Mouse (Mus musculus) forebrain, embryonic 11.5 days (tissue): ENCODE results near the gene Ube2c. TPM values are rescaled to one million over a fixed set of nuclear protein-coding genes. Genes with fewer than 3 reads are reported as not detected.

Experiments
- ATAC-seq: fragments of 200-750 bp; cut with Nextera tagmentation; replicated peaks from 2 replicates; pipeline ENCODE4 v1.8.0; 2017; ENCODE audit warnings: moderate TSS enrichment; ENCODE audit not compliant: low FRiP score
- DNase-seq: peaks from one replicate; pipeline ENCODE4 v3.0.0-alpha.2; 2017; ENCODE audit warnings: low spot score
- H3K27ac ChIP-seq: fragments of 300-500 bp; sonication (generic); 2 replicates; pipeline ENCODE4 v1.5.1; 2014; ENCODE audit warnings: low read depth, low read length
- H3K27me3 ChIP-seq: fragments of 300-500 bp; sonication (generic); 2 replicates; pipeline ENCODE4 v1.6.1; 2014; ENCODE audit warnings: mild to moderate bottlenecking, low read length, mixed read lengths; ENCODE audit not compliant: control insufficient read depth, insufficient read depth
- H3K36me3 ChIP-seq: fragments of 300-500 bp; sonication (generic); 2 replicates; pipeline ENCODE4 v1.6.1; 2014; ENCODE audit warnings: mild to moderate bottlenecking, low read length, moderate library complexity, mixed read lengths; ENCODE audit not compliant: control insufficient read depth, insufficient read depth
- H3K4me1 ChIP-seq: fragments of 300-500 bp; sonication (generic); replicated peaks from 2 replicates; pipeline ENCODE4 v1.6.1; 2014; ENCODE audit warnings: low read length, mixed read lengths; ENCODE audit not compliant: control insufficient read depth, insufficient read depth
- H3K4me2 ChIP-seq: fragments of 300-500 bp; sonication (generic); 2 replicates; pipeline ENCODE4 v1.6.1; 2014; ENCODE audit warnings: low read depth, mild to moderate bottlenecking, low read length, moderate library complexity, mixed read lengths; ENCODE audit not compliant: severe bottlenecking
- H3K4me3 ChIP-seq: fragments of 300-500 bp; sonication (generic); 2 replicates; pipeline ENCODE4 v1.5.1; 2014; ENCODE audit warnings: low read depth, low read length
- H3K9ac ChIP-seq: fragments of 300-500 bp; sonication (generic); 2 replicates; pipeline ENCODE4 v1.6.1; 2014; ENCODE audit warnings: low read length
- H3K9me3 ChIP-seq: fragments of 300-500 bp; sonication (generic); 2 replicates; pipeline ENCODE4 v1.6.1; 2016; ENCODE audit warnings: low read length, mixed read lengths; ENCODE audit not compliant: control insufficient read depth
- WGBS: fragments of 180-500 bp; shearing (Covaris S2); extraction: QIAGEN DNeasy Blood & Tissue Kit; methylation state at CpG from one replicate; pipeline ENCODE4 v1.1.7; 2014; 5-methylcytosine and 5-hydroxymethylcytosine counted together
- polyA plus RNA-seq: library from polyadenylated mRNA; unstranded; fragments of >200 nt; fragmentation: Nextera tagmentation; extraction: Ambion mirVana; gene quantifications from 2 replicates; pipeline ENCODE4 v1.2.1, GENCODE M21; 2014

Ube2c gene
- polyA plus RNA-seq, 1 experiment from 2014 or later = 686 TPM

GRCm38 (mm10) chr2:164757841-164758240 lies 11.9 kb upstream of the Ube2c start:
- ATAC-seq = no peak
- 88% methylated on average over 11 of the region's 11 CpGs for WGBS
- Histone ChIP-seq H3K27me3 (no peaks in the 10 kb centered on the region), H3K9me3 (no peaks in the 10 kb centered on the region), H3K4me1 (no peaks in the 10 kb centered on the region), H3K9ac (no peak overlapping the region), H3K27ac (no peak overlapping the region), H3K4me3 (no peak overlapping the region), H3K4me2 (no peak overlapping the region), H3K36me3 (peaks cover 2% of the 10 kb centered on the region)
- no peak for DNase-seq

GRCm38 (mm10) chr2:164758692-164759091 lies 11.0 kb upstream of the Ube2c start:
- Histone ChIP-seq H3K9ac (no peak overlapping the region), H3K36me3 (peaks cover 2% of the 10 kb centered on the region), H3K4me2 (no peak overlapping the region), H3K27me3 (no peaks in the 10 kb centered on the region), H3K4me3 (no peak overlapping the region), H3K4me1 (no peaks in the 10 kb centered on the region), H3K9me3 (no peaks in the 10 kb centered on the region), H3K27ac (no peak overlapping the region)
- 74% methylated on average over 1 of the region's 1 CpGs for WGBS
- ATAC-seq = no peak
- no peak for DNase-seq

- WGBS = 90% methylated on average over 4 of the region's 4 CpGs
- H3K27ac ChIP-seq = no peak overlapping the region
- H3K9ac ChIP-seq = no peak overlapping the region
- no peaks in the 10 kb centered on the region for H3K4me1 ChIP-seq
- H3K9me3 ChIP-seq = no peaks in the 10 kb centered on the region
- no peaks in the 10 kb centered on the region; the same call in 1 of the 2 replicates for H3K36me3 ChIP-seq
- no peak overlapping the region for H3K4me3 ChIP-seq
- ATAC-seq = no peak
- no peak overlapping the region for H3K4me2 ChIP-seq
- H3K27me3 ChIP-seq = no peaks in the 10 kb centered on the region
- no peak for DNase-seq
These were observed 9.5 kb upstream of the Ube2c start for GRCm38 (mm10) chr2:164760059-164760833.

- Histone ChIP-seq H3K4me2 (no peak overlapping the region), H3K27ac (no peak overlapping the region), H3K9me3 (no peaks in the 10 kb centered on the region), H3K27me3 (no peaks in the 10 kb centered on the region), H3K4me3 (no peak overlapping the region), H3K36me3 (no peaks in the 10 kb centered on the region; the same call in 1 of the 2 replicates), H3K9ac (no peak overlapping the region), H3K4me1 (no peaks in the 10 kb centered on the region)
- no peak for ATAC-seq
- DNase-seq = no peak
- 86% methylated on average over 2 of the region's 2 CpGs for WGBS
These were observed 8.2 kb upstream of the Ube2c start for GRCm38 (mm10) chr2:164761502-164761901.

- no peaks in the 10 kb centered on the region; the same call in 1 of the 2 replicates for H3K36me3 ChIP-seq
These were observed 7.7 kb upstream of the Ube2c start for GRCm38 (mm10) chr2:164761971-164762370.

GRCm38 (mm10) chr2:164762593-164762992 lies 7.1 kb upstream of the Ube2c start:
- H3K27me3 ChIP-seq = no peaks in the 10 kb centered on the region
- 94% methylated on average over 7 of the region's 7 CpGs for WGBS
- ATAC-seq (no peak), DNase-seq (no peak)
- no peak overlapping the region for H3K27ac ChIP-seq
- no peak overlapping the region for H3K4me2 ChIP-seq
- no peaks in the 10 kb centered on the region for H3K9me3 ChIP-seq
- no peaks in the 10 kb centered on the region for H3K4me1 ChIP-seq
- H3K4me3 ChIP-seq = no peak overlapping the region
- no peaks in the 10 kb centered on the region; the same call in 1 of the 2 replicates for H3K36me3 ChIP-seq
- no peak overlapping the region for H3K9ac ChIP-seq

More at GRCm38 (mm10) chr2:164761971-164762370, 7.7 kb upstream of the Ube2c start:
- WGBS = 97% methylated on average over 4 of the region's 4 CpGs
- Histone ChIP-seq H3K9ac (no peak overlapping the region), H3K27ac (no peak overlapping the region), H3K4me2 (no peak overlapping the region), H3K9me3 (no peaks in the 10 kb centered on the region), H3K4me3 (no peak overlapping the region), H3K27me3 (no peaks in the 10 kb centered on the region), H3K4me1 (no peaks in the 10 kb centered on the region)
- ATAC-seq (no peak), DNase-seq (no peak)

- no peak for ATAC-seq
- no peak overlapping the region for H3K4me3 ChIP-seq
These were observed 3.9 kb upstream of the Ube2c start for GRCm38 (mm10) chr2:164765841-164766240.

GRCm38 (mm10) chr2:164767812-164768540 lies 1.7 kb upstream of the Ube2c start:
- H3K27me3 ChIP-seq = no peaks in the 10 kb centered on the region
- DNase-seq (peak; percentile 47), ATAC-seq (no peak)
- H3K27ac ChIP-seq = no peak overlapping the region
- WGBS = 94% methylated on average over 15 of the region's 15 CpGs
- H3K9ac ChIP-seq = no peak overlapping the region
- H3K9me3 ChIP-seq = no peaks in the 10 kb centered on the region
- H3K4me3 ChIP-seq = no peak overlapping the region
- peaks cover 15% of the 10 kb centered on the region for H3K4me1 ChIP-seq
- H3K4me2 ChIP-seq = no peak overlapping the region
- peaks cover 9% of the 10 kb centered on the region for H3K36me3 ChIP-seq

More at GRCm38 (mm10) chr2:164765841-164766240, 3.9 kb upstream of the Ube2c start:
- H3K27me3 ChIP-seq = no peaks in the 10 kb centered on the region
- no peak overlapping the region for H3K9ac ChIP-seq
- WGBS = 78% methylated on average over 3 of the region's 3 CpGs
- H3K4me2 ChIP-seq = no peak overlapping the region
- H3K4me1 ChIP-seq = peaks cover 2% of the 10 kb centered on the region
- no peaks in the 10 kb centered on the region for H3K9me3 ChIP-seq
- H3K36me3 ChIP-seq = no peaks in the 10 kb centered on the region; the same call in 1 of the 2 replicates
- H3K27ac ChIP-seq = no peak overlapping the region
- no peak for DNase-seq
